Mouse (Mus musculus) hindbrain, embryonic 15.5 days (tissue): ENCODE measurements around the gene Fam107b. TPM values are rescaled to one million over a fixed set of nuclear protein-coding genes. Genes with fewer than 3 reads are reported as not detected.

Experiments used
- ATAC-seq: fragments of 200-750 bp; cut with Nextera tagmentation; 2 replicates; pipeline ENCODE4 v1.8.0; 2017; ENCODE audit warnings: low read depth, moderate number of reproducible peaks, moderate TSS enrichment; ENCODE audit not compliant: low FRiP score
- H3K27ac ChIP-seq: fragments of 300-500 bp; sonication (generic); replicated peaks from 2 replicates; pipeline ENCODE4 v1.5.1; 2015; ENCODE audit warnings: mild to moderate bottlenecking, inconsistent platforms
- H3K27me3 ChIP-seq: fragments of 300-500 bp; sonication (generic); 2 replicates; pipeline ENCODE4 v1.6.1; 2015; ENCODE audit warnings: control low read depth, inconsistent platforms
- H3K36me3 ChIP-seq: fragments of 300-500 bp; sonication (generic); 2 replicates; pipeline ENCODE4 v1.6.1; 2015; ENCODE audit warnings: control low read depth, inconsistent platforms
- H3K4me1 ChIP-seq: fragments of 300-500 bp; sonication (generic); replicated peaks from 2 replicates; pipeline ENCODE4 v1.6.1; 2015; ENCODE audit warnings: control low read depth, inconsistent platforms
- H3K4me2 ChIP-seq: fragments of 300-500 bp; sonication (generic); 2 replicates; pipeline ENCODE4 v1.6.1; 2015; ENCODE audit warnings: moderate library complexity, mild to moderate bottlenecking, inconsistent platforms
- H3K4me3 ChIP-seq: fragments of 300-500 bp; sonication (generic); 2 replicates; pipeline ENCODE4 v1.5.1; 2015; ENCODE audit warnings: mild to moderate bottlenecking, inconsistent platforms
- H3K9ac ChIP-seq: fragments of 300-500 bp; sonication (generic); 2 replicates; pipeline ENCODE4 v1.6.1; 2015; ENCODE audit warnings: inconsistent platforms
- H3K9me3 ChIP-seq: fragments of 300-500 bp; sonication (generic); 2 replicates; pipeline ENCODE4 v1.6.1; 2016; ENCODE audit warnings: control low read depth, inconsistent platforms
- WGBS: fragments of 180-500 bp; shearing (Covaris S2); methylation state at CpG from one replicate; pipeline ENCODE4 v1.1.7; 2015; 5-methylcytosine and 5-hydroxymethylcytosine counted together
- polyA plus RNA-seq: library from polyadenylated mRNA; unstranded; fragments of >200 nt; fragmentation: Nextera tagmentation; extraction: Ambion mirVana; gene quantifications from 2 replicates; pipeline ENCODE4 v1.2.1, GENCODE M21; 2015

The Fam107b gene
- polyA plus RNA-seq, result 27.5 and 30.9 TPM in 2 replicates

- no peaks in the 10 kb centered on the region for H3K27me3 ChIP-seq
- H3K36me3 ChIP-seq, result no peaks in the 10 kb centered on the region
- H3K4me2 ChIP-seq, result no peak within 1 kb of the TSS
- ATAC-seq, result no peak
- no peak within 1 kb of the TSS for H3K4me3 ChIP-seq
- no peak within 1 kb of the TSS for H3K27ac ChIP-seq
- no peaks in the 10 kb centered on the region for H3K9me3 ChIP-seq
- H3K9ac ChIP-seq, result no peak within 1 kb of the TSS
- 76% methylated on average over 12 of the region's 12 CpGs for WGBS
- H3K4me1 ChIP-seq, result no peaks in the 10 kb centered on the region
Observed at GRCm38 (mm10) chr2:3570186-3570585, at the start of gene Fam107b. Gene Fam107b, plus strand, starts transcription at chr2:3570488.

- ATAC-seq, result no peak
- Histone ChIP-seq H3K27ac (no peak overlapping the region), H3K36me3 (no peaks in the 10 kb centered on the region), H3K4me2 (no peak overlapping the region), H3K9me3 (no peaks in the 10 kb centered on the region), H3K27me3 (no peaks in the 10 kb centered on the region), H3K4me3 (no peak overlapping the region), H3K9ac (no peak overlapping the region), H3K4me1 (no peaks in the 10 kb centered on the region)
- 88% methylated on average over 4 of the region's 4 CpGs for WGBS
Observed at GRCm38 (mm10) chr2:3522558-3522957, 47.7 kb upstream of the Fam107b start.

- 80% methylated on average over 6 of the region's 6 CpGs for whole genome bisulfite sequencing
- Histone ChIP-seq H3K4me1 (no peaks in the 10 kb centered on the region), H3K4me2 (no peak overlapping the region), H3K4me3 (no peak overlapping the region), H3K36me3 (no peaks in the 10 kb centered on the region), H3K9me3 (no peaks in the 10 kb centered on the region), H3K27ac (no peak overlapping the region), H3K27me3 (no peaks in the 10 kb centered on the region), H3K9ac (no peak overlapping the region)
- ATAC-seq, result no peak
Observed at GRCm38 (mm10) chr2:3526288-3526687, 44.0 kb upstream of the Fam107b start.

GRCm38 (mm10) chr2:3541307-3542079, 28.8 kb upstream of the Fam107b start:
- Histone ChIP-seq H3K36me3 (no peaks in the 10 kb centered on the region), H3K4me3 (no peak overlapping the region), H3K4me2 (no peak overlapping the region), H3K9ac (no peak overlapping the region), H3K27ac (no peak overlapping the region), H3K9me3 (no peaks in the 10 kb centered on the region), H3K27me3 (no peaks in the 10 kb centered on the region), H3K4me1 (no peaks in the 10 kb centered on the region)
- no peak for ATAC-seq
- WGBS, result 68% methylated on average over 9 of the region's 9 CpGs

GRCm38 (mm10) chr2:3546055-3546454, 24.2 kb upstream of the Fam107b start:
- WGBS, result 72% methylated on average over 2 of the region's 2 CpGs

DNA sequence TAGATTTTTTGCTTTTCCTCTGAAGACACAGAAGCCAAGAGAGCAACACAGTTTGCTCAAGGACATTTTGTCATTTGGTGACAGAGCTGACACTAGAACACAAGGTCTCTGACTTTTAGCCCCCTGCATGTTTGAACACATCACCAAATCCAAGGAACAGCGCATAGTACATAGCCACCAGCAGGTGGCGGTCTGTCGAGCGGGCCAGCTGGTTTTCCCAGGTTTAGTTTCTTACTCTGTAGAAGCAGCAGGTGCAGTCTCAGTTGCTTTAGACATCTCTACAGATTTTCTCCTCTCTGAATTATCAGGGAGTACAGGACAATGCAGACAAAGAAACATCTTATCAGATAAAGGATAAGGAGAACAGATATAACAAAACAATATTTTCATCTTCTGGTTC, 23.7 kb upstream of the Fam107b start:
- Histone ChIP-seq H3K9ac (no peak overlapping the region), H3K27me3 (no peaks in the 10 kb centered on the region), H3K36me3 (no peaks in the 10 kb centered on the region), H3K4me3 (no peak overlapping the region), H3K9me3 (no peaks in the 10 kb centered on the region), H3K27ac (no peak overlapping the region), H3K4me2 (no peak overlapping the region), H3K4me1 (no peaks in the 10 kb centered on the region)
- no peak for ATAC-seq
- WGBS, result 2% methylated on average over 4 of the region's 4 CpGs

More at GRCm38 (mm10) chr2:3546055-3546454, 24.2 kb upstream of the Fam107b start:
- Histone ChIP-seq H3K9me3 (no peaks in the 10 kb centered on the region), H3K4me3 (no peak overlapping the region), H3K4me2 (no peak overlapping the region), H3K9ac (no peak overlapping the region), H3K36me3 (no peaks in the 10 kb centered on the region), H3K27ac (no peak overlapping the region), H3K4me1 (no peaks in the 10 kb centered on the region), H3K27me3 (no peaks in the 10 kb centered on the region)
- ATAC-seq, result no peak

DNA sequence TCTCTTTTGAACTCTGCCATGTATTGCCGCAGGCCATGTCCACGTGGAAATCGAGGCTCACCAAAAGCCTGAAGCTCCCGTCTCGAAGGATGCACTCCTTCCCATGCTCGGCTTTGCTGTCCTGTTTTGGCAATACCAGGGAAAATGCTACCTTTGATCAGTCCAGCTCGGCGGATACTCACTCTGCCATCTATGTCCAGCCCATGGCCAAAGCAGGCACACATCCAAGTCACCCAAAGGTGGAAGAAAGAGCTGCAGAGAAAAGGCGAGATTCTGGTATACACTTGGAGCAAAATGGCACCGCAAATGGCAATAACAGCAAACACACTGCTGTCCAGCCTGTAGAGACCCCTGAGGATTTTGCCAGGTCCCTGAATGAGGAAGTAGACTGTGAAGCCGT, 318 bp downstream of the Fam107b start:
- H3K4me1 ChIP-seq, result no peaks in the 10 kb centered on the region
- H3K27me3 ChIP-seq, result no peaks in the 10 kb centered on the region
- WGBS, result 91% methylated on average over 11 of the region's 11 CpGs
- ATAC-seq, result no peak
- no peak overlapping the region for H3K9ac ChIP-seq
- H3K36me3 ChIP-seq, result no peaks in the 10 kb centered on the region
- no peak overlapping the region for H3K27ac ChIP-seq
- H3K4me2 ChIP-seq, result no peak overlapping the region
- H3K4me3 ChIP-seq, result no peak overlapping the region
- no peaks in the 10 kb centered on the region for H3K9me3 ChIP-seq

- no peak for ATAC-seq
- Histone ChIP-seq H3K36me3 (no peaks in the 10 kb centered on the region), H3K27me3 (no peaks in the 10 kb centered on the region), H3K4me2 (no peak overlapping the region), H3K9me3 (no peaks in the 10 kb centered on the region), H3K4me3 (no peak overlapping the region), H3K27ac (no peak overlapping the region), H3K4me1 (no peaks in the 10 kb centered on the region), H3K9ac (no peak overlapping the region)
- WGBS, result 79% methylated on average over 7 of the region's 7 CpGs
Observed at GRCm38 (mm10) chr2:3573883-3574282, 3.6 kb downstream of the Fam107b start.

- ATAC-seq, result no peak
- Histone ChIP-seq H3K4me3 (no peak overlapping the region), H3K36me3 (no peaks in the 10 kb centered on the region), H3K9ac (no peak overlapping the region), H3K27ac (no peak overlapping the region), H3K4me1 (no peaks in the 10 kb centered on the region), H3K4me2 (no peak overlapping the region), H3K27me3 (no peaks in the 10 kb centered on the region), H3K9me3 (no peaks in the 10 kb centered on the region)
- 82% methylated on average over 1 of the region's 1 CpGs for WGBS
Observed at GRCm38 (mm10) chr2:3575140-3575539, 4.9 kb downstream of the Fam107b start.

DNA sequence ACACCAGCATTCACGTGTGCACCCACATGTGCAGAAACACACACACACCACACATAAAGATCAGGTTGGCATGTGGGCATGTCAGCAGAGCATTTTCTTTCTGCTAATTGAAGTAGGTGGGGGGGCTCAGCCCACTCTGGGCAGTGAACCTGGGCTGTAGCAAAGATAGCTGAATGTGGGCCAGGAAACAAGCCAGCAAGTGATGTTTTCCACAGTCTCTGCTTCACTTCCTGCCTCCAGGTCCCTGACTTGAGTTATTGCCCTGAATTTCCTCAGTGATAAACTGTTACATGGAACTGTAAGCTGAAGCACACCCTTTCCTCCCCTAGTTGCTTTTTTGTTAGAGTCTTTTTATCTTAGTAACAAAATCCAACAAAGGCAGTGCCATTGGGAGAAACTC, 6.1 kb downstream of the Fam107b start:
- WGBS, result 89% methylated on average over 1 of the region's 1 CpGs
- no peak for ATAC-seq

GRCm38 (mm10) chr2:3577216-3577615, 6.9 kb downstream of the Fam107b start:
- Histone ChIP-seq H3K4me3 (no peak overlapping the region), H3K9ac (no peak overlapping the region), H3K36me3 (no peaks in the 10 kb centered on the region), H3K4me2 (no peak overlapping the region), H3K27ac (no peak overlapping the region), H3K27me3 (no peaks in the 10 kb centered on the region), H3K4me1 (no peaks in the 10 kb centered on the region), H3K9me3 (no peaks in the 10 kb centered on the region)
- WGBS, result 73% methylated on average over 1 of the region's 1 CpGs
- ATAC-seq, result no peak

More for the DNA sequence above, 6.1 kb downstream of the Fam107b start:
- Histone ChIP-seq H3K9me3 (no peaks in the 10 kb centered on the region), H3K4me3 (no peak overlapping the region), H3K27ac (no peak overlapping the region), H3K4me2 (no peak overlapping the region), H3K4me1 (no peaks in the 10 kb centered on the region), H3K9ac (no peak overlapping the region), H3K27me3 (no peaks in the 10 kb centered on the region), H3K36me3 (no peaks in the 10 kb centered on the region)

- Histone ChIP-seq H3K4me3 (no peak overlapping the region), H3K36me3 (no peaks in the 10 kb centered on the region), H3K27ac (no peak overlapping the region), H3K9me3 (no peaks in the 10 kb centered on the region), H3K4me2 (no peak overlapping the region), H3K27me3 (no peaks in the 10 kb centered on the region), H3K4me1 (no peaks in the 10 kb centered on the region), H3K9ac (no peak overlapping the region)
- 80% methylated on average over 8 of the region's 8 CpGs for WGBS
- no peak for ATAC-seq
Observed at GRCm38 (mm10) chr2:3578180-3578902, 8.1 kb downstream of the Fam107b start.
